Mouse (Mus musculus) liver, embryonic 14.5 days (tissue): ENCODE measurements around the gene Tfcp2.

Experiments used
- CTCF ChIP-seq: IDR thresholded peaks from 2 replicates; pipeline ENCODE4 v1.5.1; 2016; ENCODE audit warnings: antibody characterized with exemption, low read depth, control low read depth
- EP300 ChIP-seq: IDR thresholded peaks from 2 replicates; pipeline ENCODE4 v1.6.1; 2016; ENCODE audit warnings: antibody characterized with exemption, low read depth

DNA sequence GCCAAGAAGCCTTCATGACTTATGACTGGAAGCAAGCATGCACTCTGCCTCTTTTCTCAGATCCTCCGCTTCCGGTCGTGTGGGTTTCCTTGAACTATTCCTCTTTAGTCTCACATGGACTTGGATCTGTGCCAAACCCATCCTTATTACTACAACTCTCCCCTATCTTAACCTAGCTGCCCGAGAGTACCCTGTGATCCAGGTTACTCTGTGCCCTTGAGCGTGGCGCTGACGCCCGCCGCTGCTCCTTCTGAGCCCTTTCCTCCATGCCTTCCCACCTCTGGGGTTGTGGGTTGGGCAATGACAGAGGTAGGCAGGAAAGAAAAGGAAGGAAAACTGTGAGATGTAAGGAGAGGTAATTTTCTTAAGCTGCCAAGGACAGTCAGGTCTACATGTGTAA, 59.8 kb downstream of the Tfcp2 start:
- TF ChIP-seq CTCF (no peak), EP300 (no peak)
